Mouse (Mus musculus) lung, postnatal 0 days (tissue): ENCODE measurements around the gene Kif5c. TPM values are rescaled to one million over a fixed set of nuclear protein-coding genes. Genes with fewer than 3 reads are reported as not detected.

Source experiments
- ATAC-seq: fragments of 200-750 bp; cut with Nextera tagmentation; 2 replicates; pipeline ENCODE4 v1.8.0; 2017; ENCODE audit warnings: moderate library complexity
- DNase-seq: peaks from one replicate; pipeline ENCODE4 v3.0.0-alpha.2; 2016; ENCODE audit warnings: low spot score
- H3K27ac ChIP-seq: fragments of 300-500 bp; sonication (generic); 2 replicates; pipeline ENCODE4 v1.5.1; 2014; ENCODE audit warnings: antibody characterized with exemption, mild to moderate bottlenecking, low read length, mixed read lengths
- H3K27me3 ChIP-seq: fragments of 300-500 bp; sonication (generic); replicated peaks from 2 replicates; pipeline ENCODE4 v1.6.1; 2014; ENCODE audit warnings: low read length, mixed read lengths; ENCODE audit not compliant: insufficient read depth
- H3K36me3 ChIP-seq: fragments of 300-500 bp; sonication (generic); 2 replicates; pipeline ENCODE4 v1.6.1; 2014; ENCODE audit warnings: low read length, mixed read lengths; ENCODE audit not compliant: insufficient read depth
- H3K4me1 ChIP-seq: fragments of 300-500 bp; sonication (generic); 2 replicates; pipeline ENCODE4 v1.6.1; 2014; ENCODE audit warnings: antibody characterized with exemption, low read depth, low read length, mixed read lengths; ENCODE audit not compliant: insufficient read depth
- H3K4me2 ChIP-seq: fragments of 300-500 bp; sonication (generic); replicated peaks from 2 replicates; pipeline ENCODE4 v1.6.1; 2014; ENCODE audit warnings: low read depth, mild to moderate bottlenecking, low read length, moderate library complexity, mixed read lengths
- H3K4me3 ChIP-seq: fragments of 300-500 bp; sonication (generic); 2 replicates; pipeline ENCODE4 v1.5.1; 2014; ENCODE audit warnings: low read depth, low read length
- H3K9ac ChIP-seq: fragments of 300-500 bp; sonication (generic); replicated peaks from 2 replicates; pipeline ENCODE4 v1.6.1; 2014; ENCODE audit warnings: low read depth, mild to moderate bottlenecking
- H3K9me3 ChIP-seq: fragments of 300-500 bp; sonication (generic); 2 replicates; pipeline ENCODE4 v1.6.1; 2016; ENCODE audit warnings: low read length, mixed read lengths
- CTCF ChIP-seq: IDR thresholded peaks from 2 replicates; pipeline ENCODE4 v1.5.1; 2016; ENCODE audit warnings: antibody characterized with exemption, mild to moderate bottlenecking
- EP300 ChIP-seq: IDR thresholded peaks from 2 replicates; pipeline ENCODE4 v1.6.1; 2016; ENCODE audit warnings: antibody characterized with exemption, mild to moderate bottlenecking, control low read depth
- WGBS: fragments of 180-500 bp; shearing (Covaris S2); extraction: QIAGEN DNeasy Blood & Tissue Kit; methylation state at CpG from one replicate; pipeline ENCODE4 v1.1.7; 2014; 5-methylcytosine and 5-hydroxymethylcytosine counted together
- polyA plus RNA-seq: library from polyadenylated mRNA; unstranded; fragments of >200 nt; fragmentation: Nextera tagmentation; extraction: Ambion mirVana; gene quantifications from 2 replicates; pipeline ENCODE4 v1.2.1, GENCODE M21; 2015

Kif5c gene
- polyA plus RNA-seq, 1 experiment from 2014 or later = 0.17 TPM

GRCm38 (mm10) chr2:49657666-49658065, 38.6 kb downstream of the Kif5c start:
- no peaks in the 10 kb centered on the region for H3K27me3 ChIP-seq
- ATAC-seq (no peak), DNase-seq (no peak)
- no peaks in the 10 kb centered on the region for H3K9me3 ChIP-seq
- H3K27ac ChIP-seq = no peak overlapping the region
- no peak overlapping the region for H3K9ac ChIP-seq
- no peak overlapping the region for H3K4me2 ChIP-seq
- no peak overlapping the region for H3K4me3 ChIP-seq
- TF ChIP-seq EP300 = no peak
- TF ChIP-seq CTCF = no peak
- no peaks in the 10 kb centered on the region for H3K4me1 ChIP-seq
- WGBS = 84% methylated on average over 3 of the region's 3 CpGs
- H3K36me3 ChIP-seq = no peaks in the 10 kb centered on the region

DNA sequence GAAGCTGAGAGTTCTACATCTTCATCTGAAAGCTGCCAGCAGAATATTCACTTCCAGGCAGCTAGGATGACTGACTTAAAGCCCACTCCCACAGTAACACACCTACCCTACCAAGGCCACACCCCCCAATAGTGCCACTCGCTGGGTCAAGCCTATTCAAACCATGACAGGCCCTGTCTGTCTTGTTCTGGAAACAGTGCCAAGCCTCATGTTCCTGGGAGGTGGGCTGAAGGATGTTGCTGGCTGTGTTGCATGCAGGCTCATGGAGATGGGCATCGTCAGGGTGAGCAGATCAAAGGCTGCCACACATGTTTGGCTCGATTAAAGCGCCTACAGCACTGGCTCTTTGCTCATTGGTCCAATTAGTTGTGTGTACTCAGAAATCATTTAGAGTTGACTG, 39.9 kb downstream of the Kif5c start:
- no peak for DNase-seq
- Histone ChIP-seq H3K27me3 (no peaks in the 10 kb centered on the region), H3K27ac (no peak overlapping the region), H3K36me3 (no peaks in the 10 kb centered on the region), H3K4me1 (no peaks in the 10 kb centered on the region), H3K4me3 (no peak overlapping the region), H3K9me3 (no peaks in the 10 kb centered on the region), H3K4me2 (no peak overlapping the region), H3K9ac (no peak overlapping the region)
- 81% methylated on average over 4 of the region's 4 CpGs for WGBS
- no peak for ATAC-seq
- no peak for TF ChIP-seq EP300
- TF ChIP-seq CTCF = no peak

DNA sequence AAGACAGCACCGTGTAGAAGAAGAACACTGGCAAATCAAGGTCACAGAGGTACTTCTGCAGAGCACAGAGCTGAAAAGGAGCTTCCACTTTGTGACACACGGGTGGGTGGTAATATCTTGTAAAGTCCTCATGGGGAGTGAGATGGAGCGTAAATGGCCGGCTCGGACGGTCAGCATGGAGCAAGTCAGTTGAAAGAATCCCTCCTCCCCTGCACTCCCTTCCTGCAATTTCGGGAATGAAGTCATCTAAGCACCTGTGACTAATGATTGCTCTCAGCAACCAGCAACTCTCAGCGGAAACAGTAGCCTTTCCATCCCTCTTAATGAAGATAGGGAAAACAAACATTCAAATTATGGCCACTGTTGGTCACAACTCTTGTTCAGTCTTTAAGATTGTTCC, 40.9 kb downstream of the Kif5c start:
- Histone ChIP-seq H3K27me3 (no peaks in the 10 kb centered on the region), H3K4me2 (no peak overlapping the region), H3K9ac (no peak overlapping the region), H3K36me3 (no peaks in the 10 kb centered on the region), H3K9me3 (no peaks in the 10 kb centered on the region), H3K4me1 (no peaks in the 10 kb centered on the region), H3K4me3 (no peak overlapping the region), H3K27ac (no peak overlapping the region)
- no peak for DNase-seq
- WGBS = 65% methylated on average over 8 of the region's 8 CpGs
- ATAC-seq = no peak
- TF ChIP-seq EP300 (no peak), CTCF (no peak)

GRCm38 (mm10) chr2:49660375-49660923, 41.4 kb downstream of the Kif5c start:
- TF ChIP-seq EP300 (no peak), CTCF (no peak)
- Histone ChIP-seq H3K4me3 (no peak overlapping the region), H3K4me1 (no peaks in the 10 kb centered on the region), H3K36me3 (no peaks in the 10 kb centered on the region), H3K27ac (no peak overlapping the region), H3K9ac (no peak overlapping the region), H3K4me2 (no peak overlapping the region), H3K9me3 (no peaks in the 10 kb centered on the region), H3K27me3 (no peaks in the 10 kb centered on the region)
- WGBS = 92% methylated on average over 12 of the region's 12 CpGs
- ATAC-seq (no peak), DNase-seq (no peak)

- no peak for DNase-seq
- H3K36me3 ChIP-seq = no peaks in the 10 kb centered on the region
- TF ChIP-seq CTCF (no peak), EP300 (no peak)
- H3K27ac ChIP-seq = no peak overlapping the region
- H3K4me1 ChIP-seq = no peaks in the 10 kb centered on the region
- no peaks in the 10 kb centered on the region for H3K27me3 ChIP-seq
- H3K9ac ChIP-seq = no peak overlapping the region
- H3K4me2 ChIP-seq = no peak overlapping the region
- no peak for ATAC-seq
- H3K4me3 ChIP-seq = no peak overlapping the region
- no peaks in the 10 kb centered on the region for H3K9me3 ChIP-seq
Observed at GRCm38 (mm10) chr2:49661348-49661747, 42.2 kb downstream of the Kif5c start.

- no peaks in the 10 kb centered on the region for H3K27me3 ChIP-seq
- no peak overlapping the region for H3K4me2 ChIP-seq
- no peak for ATAC-seq
- H3K9ac ChIP-seq = no peak overlapping the region
- no peak for TF ChIP-seq CTCF
- no peak for TF ChIP-seq EP300
- DNase-seq = no peak
- H3K4me3 ChIP-seq = no peak overlapping the region
- no peaks in the 10 kb centered on the region for H3K9me3 ChIP-seq
- no peak overlapping the region for H3K27ac ChIP-seq
- WGBS = 85% methylated on average over 3 of the region's 3 CpGs
- H3K36me3 ChIP-seq = no peaks in the 10 kb centered on the region
- H3K4me1 ChIP-seq = no peaks in the 10 kb centered on the region
Observed at GRCm38 (mm10) chr2:49661872-49662271, 42.8 kb downstream of the Kif5c start.
